Mouse (Mus musculus) midbrain, embryonic 13.5 days (tissue): ENCODE measurements around the gene Plin2. TPM values are rescaled to one million over a fixed set of nuclear protein-coding genes. Genes with fewer than 3 reads are reported as not detected.

ENCODE experiments used
- ATAC-seq: fragments of 200-750 bp; cut with Nextera tagmentation; 2 replicates; pipeline ENCODE4 v1.8.0; 2017; ENCODE audit warnings: mild to moderate bottlenecking, moderate TSS enrichment, moderate library complexity
- H3K27ac ChIP-seq: fragments of 300-500 bp; sonication (generic); 2 replicates; pipeline ENCODE4 v1.5.1; 2015; ENCODE audit warnings: inconsistent platforms, mild to moderate bottlenecking, moderate library complexity
- H3K27me3 ChIP-seq: fragments of 300-500 bp; sonication (generic); 2 replicates; pipeline ENCODE4 v1.6.1; 2015; ENCODE audit warnings: mild to moderate bottlenecking, inconsistent platforms
- H3K36me3 ChIP-seq: fragments of 300-500 bp; sonication (generic); 2 replicates; pipeline ENCODE4 v1.6.1; 2015; ENCODE audit warnings: mild to moderate bottlenecking, inconsistent platforms
- H3K4me1 ChIP-seq: fragments of 300-500 bp; sonication (generic); replicated peaks from 2 replicates; pipeline ENCODE4 v1.6.1; 2015; ENCODE audit warnings: inconsistent platforms
- H3K4me2 ChIP-seq: fragments of 300-500 bp; sonication (generic); replicated peaks from 2 replicates; pipeline ENCODE4 v1.6.1; 2015; ENCODE audit warnings: moderate library complexity, mild to moderate bottlenecking, inconsistent platforms
- H3K4me3 ChIP-seq: fragments of 300-500 bp; sonication (generic); replicated peaks from 2 replicates; pipeline ENCODE4 v1.5.1; 2015; ENCODE audit warnings: mild to moderate bottlenecking, inconsistent platforms
- H3K9ac ChIP-seq: fragments of 300-500 bp; sonication (generic); replicated peaks from 2 replicates; pipeline ENCODE4 v1.6.1; 2015; ENCODE audit warnings: mild to moderate bottlenecking, inconsistent platforms
- H3K9me3 ChIP-seq: fragments of 300-500 bp; sonication (generic); 2 replicates; pipeline ENCODE4 v1.6.1; 2016; ENCODE audit warnings: mild to moderate bottlenecking, inconsistent platforms
- WGBS: fragments of 180-500 bp; shearing (Covaris S2); methylation state at CpG from one replicate; pipeline ENCODE4 v1.1.7; 2015; 5-methylcytosine and 5-hydroxymethylcytosine counted together
- polyA plus RNA-seq: library from polyadenylated mRNA; unstranded; fragments of >200 nt; fragmentation: Nextera tagmentation; extraction: Ambion mirVana; gene quantifications from 2 replicates; pipeline ENCODE4 v1.2.1, GENCODE M21; 2015

Plin2 gene
- polyA plus RNA-seq, 1 experiment from 2014 or later = 41.8 TPM

GRCm38 (mm10) chr4:86692931-86693330 is 23.1 kb upstream of the Plin2 start:
- Histone ChIP-seq H3K9me3 (no peaks in the 10 kb centered on the region), H3K27ac (no peak overlapping the region), H3K9ac (no peak overlapping the region), H3K4me3 (no peak overlapping the region), H3K4me2 (no peak overlapping the region), H3K36me3 (no peaks in the 10 kb centered on the region), H3K27me3 (no peaks in the 10 kb centered on the region), H3K4me1 (no peaks in the 10 kb centered on the region)
- 93% methylated on average over 7 of the region's 7 CpGs for WGBS
- no peak for ATAC-seq

GRCm38 (mm10) chr4:86691290-86691689 is 21.4 kb upstream of the Plin2 start:
- Histone ChIP-seq H3K4me3 (no peak overlapping the region), H3K4me2 (no peak overlapping the region), H3K27ac (no peak overlapping the region), H3K36me3 (no peaks in the 10 kb centered on the region), H3K27me3 (no peaks in the 10 kb centered on the region), H3K4me1 (no peaks in the 10 kb centered on the region), H3K9ac (no peak overlapping the region), H3K9me3 (no peaks in the 10 kb centered on the region)
- 64% methylated on average over 4 of the region's 4 CpGs for WGBS
- no peak for ATAC-seq

GRCm38 (mm10) chr4:86690768-86691167 is 20.9 kb upstream of the Plin2 start:
- H3K4me1 ChIP-seq = no peaks in the 10 kb centered on the region
- H3K36me3 ChIP-seq = no peaks in the 10 kb centered on the region
- H3K27me3 ChIP-seq = no peaks in the 10 kb centered on the region
- no peak overlapping the region for H3K27ac ChIP-seq
- H3K9me3 ChIP-seq = no peaks in the 10 kb centered on the region
- no peak overlapping the region for H3K9ac ChIP-seq
- no peak for ATAC-seq
- H3K4me2 ChIP-seq = no peak overlapping the region
- H3K4me3 ChIP-seq = no peak overlapping the region
- WGBS = 89% methylated on average over 6 of the region's 6 CpGs

GRCm38 (mm10) chr4:86690194-86690593 is 20.3 kb upstream of the Plin2 start:
- Histone ChIP-seq H3K9ac (no peak overlapping the region), H3K27me3 (no peaks in the 10 kb centered on the region), H3K27ac (no peak overlapping the region), H3K4me2 (no peak overlapping the region), H3K9me3 (no peaks in the 10 kb centered on the region), H3K4me1 (no peaks in the 10 kb centered on the region), H3K4me3 (no peak overlapping the region), H3K36me3 (no peaks in the 10 kb centered on the region)
- WGBS = 55% methylated on average over 7 of the region's 7 CpGs
- ATAC-seq = no peak

- no peaks in the 10 kb centered on the region for H3K4me1 ChIP-seq
- H3K27ac ChIP-seq = no peak overlapping the region
Observed at GRCm38 (mm10) chr4:86689056-86689735, 19.3 kb upstream of the Plin2 start.

GRCm38 (mm10) chr4:86686564-86686963 is 16.7 kb upstream of the Plin2 start:
- no peaks in the 10 kb centered on the region for H3K9me3 ChIP-seq
- no peak for ATAC-seq

More at GRCm38 (mm10) chr4:86689056-86689735, 19.3 kb upstream of the Plin2 start:
- H3K9ac ChIP-seq = no peak overlapping the region
- H3K9me3 ChIP-seq = no peaks in the 10 kb centered on the region
- WGBS = 89% methylated on average over 10 of the region's 10 CpGs
- H3K36me3 ChIP-seq = no peaks in the 10 kb centered on the region
- no peaks in the 10 kb centered on the region for H3K27me3 ChIP-seq
- no peak for ATAC-seq
- H3K4me2 ChIP-seq = no peak overlapping the region
- no peak overlapping the region for H3K4me3 ChIP-seq

GRCm38 (mm10) chr4:86686009-86686366 is 16.1 kb upstream of the Plin2 start:
- no peaks in the 10 kb centered on the region for H3K9me3 ChIP-seq
- H3K4me1 ChIP-seq = no peaks in the 10 kb centered on the region
- H3K27me3 ChIP-seq = no peaks in the 10 kb centered on the region
- H3K4me3 ChIP-seq = no peak overlapping the region
- ATAC-seq = no peak
- no peak overlapping the region for H3K4me2 ChIP-seq
- 75% methylated on average over 2 of the region's 2 CpGs for WGBS
- H3K27ac ChIP-seq = no peak overlapping the region
- H3K36me3 ChIP-seq = no peaks in the 10 kb centered on the region
- no peak overlapping the region for H3K9ac ChIP-seq

More at GRCm38 (mm10) chr4:86686564-86686963, 16.7 kb upstream of the Plin2 start:
- H3K36me3 ChIP-seq = no peaks in the 10 kb centered on the region
- no peak overlapping the region for H3K4me3 ChIP-seq
- H3K27ac ChIP-seq = no peak overlapping the region
- H3K4me2 ChIP-seq = no peak overlapping the region
- no peaks in the 10 kb centered on the region for H3K27me3 ChIP-seq
- H3K4me1 ChIP-seq = no peaks in the 10 kb centered on the region
- H3K9ac ChIP-seq = no peak overlapping the region
- 84% methylated on average over 3 of the region's 3 CpGs for WGBS

- 82% methylated on average over 11 of the region's 11 CpGs for WGBS
- Histone ChIP-seq H3K4me3 (no peak overlapping the region), H3K9me3 (no peaks in the 10 kb centered on the region), H3K4me2 (no peak overlapping the region), H3K4me1 (no peaks in the 10 kb centered on the region), H3K27me3 (no peaks in the 10 kb centered on the region), H3K27ac (no peak overlapping the region), H3K36me3 (no peaks in the 10 kb centered on the region), H3K9ac (no peak overlapping the region)
- ATAC-seq = no peak
Observed at GRCm38 (mm10) chr4:86685231-86686008, 15.6 kb upstream of the Plin2 start.

- no peaks in the 10 kb centered on the region for H3K27me3 ChIP-seq
- H3K4me1 ChIP-seq = no peaks in the 10 kb centered on the region
- no peak overlapping the region for H3K4me3 ChIP-seq
- H3K27ac ChIP-seq = no peak overlapping the region
- WGBS = 92% methylated on average over 6 of the region's 6 CpGs
- no peak for ATAC-seq
- H3K9me3 ChIP-seq = no peaks in the 10 kb centered on the region
- H3K36me3 ChIP-seq = no peaks in the 10 kb centered on the region
- no peak overlapping the region for H3K4me2 ChIP-seq
- no peak overlapping the region for H3K9ac ChIP-seq
Observed at GRCm38 (mm10) chr4:86684806-86685205, 14.9 kb upstream of the Plin2 start.

GRCm38 (mm10) chr4:86683746-86684145 is 13.9 kb upstream of the Plin2 start:
- Histone ChIP-seq H3K4me1 (no peaks in the 10 kb centered on the region), H3K4me3 (no peak overlapping the region), H3K9ac (no peak overlapping the region), H3K4me2 (no peak overlapping the region), H3K36me3 (no peaks in the 10 kb centered on the region), H3K9me3 (no peaks in the 10 kb centered on the region), H3K27me3 (no peaks in the 10 kb centered on the region), H3K27ac (no peak overlapping the region)
- WGBS = 88% methylated on average over 5 of the region's 5 CpGs
- no peak for ATAC-seq

GRCm38 (mm10) chr4:86683280-86683679 is 13.4 kb upstream of the Plin2 start:
- WGBS = 91% methylated on average over 5 of the region's 5 CpGs
- no peak overlapping the region for H3K9ac ChIP-seq
- no peaks in the 10 kb centered on the region for H3K27me3 ChIP-seq
- H3K4me1 ChIP-seq = no peaks in the 10 kb centered on the region
- no peak overlapping the region for H3K27ac ChIP-seq
- no peak for ATAC-seq
- no peaks in the 10 kb centered on the region for H3K9me3 ChIP-seq
- no peak overlapping the region for H3K4me2 ChIP-seq
- H3K36me3 ChIP-seq = no peaks in the 10 kb centered on the region
- H3K4me3 ChIP-seq = no peak overlapping the region

GRCm38 (mm10) chr4:86681846-86682245 is 12.0 kb upstream of the Plin2 start:
- WGBS = 85% methylated on average over 2 of the region's 2 CpGs
- H3K9ac ChIP-seq = no peak overlapping the region

More at GRCm38 (mm10) chr4:86681846-86682245, 12.0 kb upstream of the Plin2 start:
- no peak for ATAC-seq
- Histone ChIP-seq H3K36me3 (no peaks in the 10 kb centered on the region), H3K4me2 (no peak overlapping the region), H3K4me3 (no peak overlapping the region), H3K27me3 (no peaks in the 10 kb centered on the region), H3K27ac (no peak overlapping the region), H3K9me3 (no peaks in the 10 kb centered on the region), H3K4me1 (no peaks in the 10 kb centered on the region)
